Mouse (Mus musculus) T-helper 1 cell (primary cell): ENCODE results near the gene Pecam1.
"Not testable (repeated sequence)": the region's sequence is repeated elsewhere in the genome, so short reads cannot be mapped to it uniquely, and the experiment has no call there.

Experiments
- in situ Hi-C: fragments of 300-600 bp; cut with MboI, MseI; formaldehyde crosslinking; loops from one replicate; pipeline ENCODE4 v1.15.1; 2025; ENCODE audit warnings: high pct_unique_total_duplicates

Gene Pecam1

GRCm38 (mm10) chr11:106730714-106731113 is 19.7 kb downstream of the Pecam1 start:
- in situ Hi-C loops, result no loop called here

GRCm38 (mm10) chr11:106729656-106730055 is 20.8 kb downstream of the Pecam1 start:
- in situ Hi-C loops, result no loop called here

GRCm38 (mm10) chr11:106728402-106729366 is 21.7 kb downstream of the Pecam1 start:
- in situ Hi-C loops, result no loop called here

GRCm38 (mm10) chr11:106727967-106728366 is 22.5 kb downstream of the Pecam1 start:
- in situ Hi-C loops, result no loop called here

- in situ Hi-C loops, result not testable (repeated sequence)
Measured at GRCm38 (mm10) chr11:106724916-106725235, 25.6 kb downstream of the Pecam1 start.

GRCm38 (mm10) chr11:106724176-106724915 is 26.1 kb downstream of the Pecam1 start:
- in situ Hi-C loops, result no loop called here

- in situ Hi-C loops, result no loop called here
Measured at GRCm38 (mm10) chr11:106723611-106724125, 26.8 kb downstream of the Pecam1 start.

- in situ Hi-C loops, result no loop called here
Measured at GRCm38 (mm10) chr11:106722831-106723361, 27.5 kb downstream of the Pecam1 start.

GRCm38 (mm10) chr11:106720379-106720778 is 30.0 kb downstream of the Pecam1 start:
- in situ Hi-C loops, result no loop called here

GRCm38 (mm10) chr11:106716568-106716967 is 33.9 kb downstream of the Pecam1 start:
- in situ Hi-C loops, result no loop called here

GRCm38 (mm10) chr11:106715066-106715465 is 35.4 kb downstream of the Pecam1 start:
- in situ Hi-C loops, result no loop called here

- in situ Hi-C loops, result no loop called here
Measured at GRCm38 (mm10) chr11:106710789-106711188, 39.6 kb downstream of the Pecam1 start.

GRCm38 (mm10) chr11:106709227-106709985 is 41.0 kb downstream of the Pecam1 start:
- in situ Hi-C loops, result loop anchor here (10.0 kb wide), 1 partner anchor 1095 kb away; no protein-coding TSS in a partner anchor

GRCm38 (mm10) chr11:106707866-106708265 is 42.6 kb downstream of the Pecam1 start:
- in situ Hi-C loops, result loop anchor here (10.0 kb wide), 1 partner anchor 1097 kb away; no protein-coding TSS in a partner anchor

GRCm38 (mm10) chr11:106707085-106707484 is 43.3 kb downstream of the Pecam1 start:
- in situ Hi-C loops, result loop anchor here (10.0 kb wide), 1 partner anchor 1098 kb away; no protein-coding TSS in a partner anchor

- in situ Hi-C loops, result loop anchor here (10.0 kb wide), 1 partner anchor 1099 kb away; no protein-coding TSS in a partner anchor
Measured at GRCm38 (mm10) chr11:106706212-106706611, 44.2 kb downstream of the Pecam1 start.

- in situ Hi-C loops, result loop anchor here (10.0 kb wide), 1 partner anchor 1100 kb away; no protein-coding TSS in a partner anchor
Measured at GRCm38 (mm10) chr11:106704399-106705111, 45.9 kb downstream of the Pecam1 start.

- in situ Hi-C loops, result loop anchor here (10.0 kb wide), 1 partner anchor 1101 kb away; no protein-coding TSS in a partner anchor
Measured at GRCm38 (mm10) chr11:106703931-106704330, 46.5 kb downstream of the Pecam1 start.

- in situ Hi-C loops, result loop anchor here (10.0 kb wide), 1 partner anchor 1102 kb away; no protein-coding TSS in a partner anchor
Measured at GRCm38 (mm10) chr11:106702584-106702983, 47.8 kb downstream of the Pecam1 start.

GRCm38 (mm10) chr11:106701589-106701988 is 48.8 kb downstream of the Pecam1 start:
- in situ Hi-C loops, result loop anchor here (10.0 kb wide), 1 partner anchor 1103 kb away; no protein-coding TSS in a partner anchor
